Mouse (Mus musculus) left cerebral cortex, postnatal 36 days (tissue): ENCODE results near the gene Dnaic1. TPM values are rescaled to one million over a fixed set of nuclear protein-coding genes. Genes with fewer than 3 reads are reported as not detected.

Source experiments
- DNase-seq, 2 experiments: peaks; one replicate each; pipeline ENCODE4 v3.0.0; 2021 to 2022; ENCODE audit warnings: low spot score in 2 of 2, mixed read lengths in 1 of 2
- intact Hi-C: fragments of 180-260 bp; cut with DNase I; formaldehyde crosslinking; loops from one replicate; pipeline ENCODE4 v1.15.1; 2025
- total RNA-seq, 2 experiments: library from RNA; stranded (reverse); gene quantifications; 2 replicates each; pipeline ENCODE4 v1.2.3; 2021

The Dnaic1 gene
- total RNA-seq = 1 to 10 TPM; 9.4 to 10.0 TPM

GRCm38 (mm10) chr4:41569411-41569885 lies at the start of gene Dnaic1, which contains the start of gene Fam219a:
Dnaic1 (plus strand) TSS chr4:41569775.
Fam219a (minus strand) TSS chr4:41569538.
- peak; percentile 98 to 99 for DNase-seq
- intact Hi-C loops = loop anchor here (5.0 kb wide), 2 partner anchors 47 to 138 kb away; no protein-coding TSS in a partner anchor

GRCm38 (mm10) chr4:41520641-41521040 lies 48.9 kb upstream of the Dnaic1 start:
- no peak for DNase-seq
- intact Hi-C loops = loop anchor here (5.0 kb wide), 2 partner anchors 47 to 92 kb away; partner anchors contain the start of genes Dnaic1 and Fam219a

DNA sequence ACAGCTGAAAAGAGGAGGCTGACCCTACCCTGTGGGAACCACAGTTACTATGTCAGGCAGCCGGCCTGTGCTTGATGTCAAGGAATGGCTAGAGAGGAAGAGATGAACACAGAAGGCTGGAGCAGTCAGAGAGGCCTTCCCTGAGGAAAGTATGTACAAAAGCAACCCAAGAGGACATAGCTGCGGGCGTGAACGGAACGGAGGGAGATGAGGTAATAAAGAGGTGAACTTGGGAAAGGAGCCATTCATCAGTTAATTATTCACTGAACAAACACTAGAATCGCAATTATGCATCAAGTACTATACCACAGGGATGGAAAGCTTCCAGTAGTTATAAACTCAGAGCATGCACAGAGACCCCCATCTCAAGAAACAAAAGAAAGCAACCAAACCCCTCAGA lies 47.4 kb upstream of the Dnaic1 start:
- DNase-seq = no peak
- intact Hi-C loops = loop anchor here (5.0 kb wide), 2 partner anchors 45 to 90 kb away; partner anchors contain the start of genes Dnaic1 and Fam219a

GRCm38 (mm10) chr4:41522788-41523187 lies 46.8 kb upstream of the Dnaic1 start:
- DNase-seq = no peak
- intact Hi-C loops = loop anchor here (5.0 kb wide), 2 partner anchors 45 to 90 kb away; partner anchors contain the start of genes Dnaic1 and Fam219a

DNA sequence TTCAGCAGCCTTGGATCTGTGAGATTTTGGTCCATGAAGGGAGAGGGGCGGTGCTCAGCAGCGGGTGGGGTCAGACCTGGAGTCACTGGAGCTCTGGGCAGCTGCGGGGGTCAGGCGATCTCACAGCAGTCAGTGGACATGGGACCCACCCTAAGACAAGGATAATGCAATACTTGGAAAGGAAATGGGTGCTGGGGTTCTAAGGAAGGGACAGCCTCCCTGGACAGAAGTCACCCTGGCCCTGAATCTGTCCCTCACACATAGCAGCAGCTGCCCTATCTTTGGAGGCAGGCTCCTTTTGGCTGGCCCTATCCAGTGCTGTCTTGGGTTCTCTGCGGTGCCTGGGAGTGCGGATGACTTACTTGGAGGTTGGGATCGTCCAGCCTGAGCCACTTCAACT lies 45.7 kb upstream of the Dnaic1 start:
- DNase-seq = no peak
- intact Hi-C loops = loop anchor here (5.0 kb wide), 2 partner anchors 43 to 88 kb away; partner anchors contain the start of genes Dnaic1 and Fam219a

DNA sequence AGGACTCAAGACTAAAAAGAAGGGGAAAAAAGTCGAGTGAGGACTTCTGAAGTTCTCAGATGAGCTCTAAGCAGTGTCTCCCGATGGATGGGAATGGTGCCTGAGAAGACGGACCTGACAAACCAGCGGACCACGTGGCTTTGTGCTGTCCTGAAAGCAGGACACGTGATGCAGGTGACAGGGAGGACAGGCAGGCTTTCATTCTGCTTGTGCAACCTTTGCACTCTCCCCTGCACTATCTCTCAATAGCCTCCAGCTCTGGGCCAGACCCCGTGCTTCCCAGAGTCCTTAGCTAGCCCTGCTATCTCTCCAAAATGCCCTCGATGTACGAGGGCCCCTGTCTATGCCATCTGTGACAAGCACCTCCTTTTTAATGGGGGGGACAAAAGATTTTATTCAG lies 44.7 kb upstream of the Dnaic1 start:
- DNase-seq = no peak
- intact Hi-C loops = loop anchor here (5.0 kb wide), 2 partner anchors 42 to 87 kb away; partner anchors contain the start of genes Dnaic1 and Fam219a

- no peak for DNase-seq
- intact Hi-C loops = no loop called here
These were observed 43.0 kb upstream of the Dnaic1 start for GRCm38 (mm10) chr4:41526553-41526952.

GRCm38 (mm10) chr4:41527076-41527475 lies 42.5 kb upstream of the Dnaic1 start:
- DNase-seq = no peak
- intact Hi-C loops = no loop called here

DNA sequence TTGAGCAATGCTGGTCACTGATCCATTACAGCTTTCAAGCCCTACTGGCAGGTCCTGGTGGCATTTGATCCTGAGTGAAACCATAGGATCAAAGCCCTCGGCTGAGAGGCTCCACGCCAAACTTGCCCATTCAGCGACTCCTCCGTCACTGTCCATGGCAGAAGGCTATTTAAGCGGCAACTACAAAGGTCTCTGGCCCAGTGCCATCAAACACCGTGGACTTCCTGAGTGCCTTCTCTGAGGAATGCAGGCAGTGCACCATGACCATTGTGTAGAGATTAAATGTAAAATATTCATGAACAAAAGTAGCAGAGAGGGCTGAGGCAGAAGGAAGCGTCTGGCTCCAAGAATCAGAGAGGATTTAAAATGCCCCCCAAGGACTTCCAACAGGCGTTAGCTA lies 41.6 kb upstream of the Dnaic1 start:
- intact Hi-C loops = no loop called here
- no peak for DNase-seq

DNA sequence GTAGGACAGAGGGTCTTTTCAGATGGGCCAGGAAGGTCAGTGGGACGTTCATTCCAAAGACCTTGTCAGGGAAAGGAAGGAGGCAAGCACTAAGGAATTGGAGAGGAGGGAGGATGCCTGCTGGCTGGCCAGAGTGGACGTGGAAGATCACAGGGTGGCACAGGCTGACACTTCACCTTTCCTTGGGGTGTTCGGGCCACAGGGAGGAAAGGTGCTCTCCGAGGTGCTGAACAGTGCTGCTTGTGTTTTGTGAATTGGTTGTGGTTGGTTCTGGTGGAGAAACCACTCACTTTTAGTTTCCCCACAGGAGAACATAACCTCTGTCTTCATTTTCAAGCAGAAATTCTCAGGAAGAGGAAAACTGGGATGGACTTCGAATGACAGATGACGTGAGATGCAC lies 37.2 kb upstream of the Dnaic1 start:
- intact Hi-C loops = no loop called here
- no peak for DNase-seq

- intact Hi-C loops = no loop called here
- DNase-seq = no peak
These were observed 34.7 kb upstream of the Dnaic1 start for GRCm38 (mm10) chr4:41534866-41535265.

DNA sequence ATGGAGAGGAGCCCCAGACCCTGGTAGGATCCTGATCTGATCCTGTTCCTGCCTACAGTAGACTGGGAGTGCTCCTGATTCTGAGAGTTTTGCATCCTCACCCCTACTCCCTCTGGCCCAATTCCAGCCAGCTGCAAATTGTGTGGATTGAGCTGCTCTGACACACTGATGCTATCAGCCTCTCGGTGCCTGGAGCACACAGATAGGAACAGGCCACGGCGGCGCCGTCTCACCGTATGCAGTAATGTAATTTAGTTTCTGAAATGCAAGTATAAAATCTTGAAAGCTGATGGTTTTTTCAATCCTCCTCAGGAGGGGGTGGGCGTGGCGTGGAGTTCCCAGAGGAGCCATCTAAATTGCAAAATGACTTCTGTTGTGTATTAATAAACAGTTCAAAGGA lies 27.4 kb upstream of the Dnaic1 start:
- DNase-seq = no peak
- intact Hi-C loops = no loop called here

DNA sequence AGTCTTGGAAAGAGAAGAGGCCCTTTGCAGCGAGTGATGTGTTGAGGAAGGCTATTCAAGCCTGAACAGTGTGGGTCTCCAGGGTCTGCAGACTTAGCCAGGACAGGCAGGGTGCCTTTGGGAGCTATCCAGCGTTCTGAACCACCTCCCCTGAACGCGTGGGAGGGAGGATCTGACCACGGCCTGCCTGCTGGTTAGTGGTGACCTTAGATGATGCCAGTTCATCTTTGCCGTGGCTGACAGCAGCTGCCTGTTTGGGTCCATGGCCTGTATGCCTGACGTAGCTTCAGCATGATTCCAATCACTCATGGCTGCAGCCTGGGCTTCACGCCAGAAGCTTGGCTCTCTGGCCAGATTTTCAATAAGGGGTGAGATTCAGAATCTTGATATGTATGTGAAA lies 23.6 kb upstream of the Dnaic1 start:
- intact Hi-C loops = no loop called here
- DNase-seq = no peak

- no peak for DNase-seq
- intact Hi-C loops = no loop called here
These were observed 22.5 kb upstream of the Dnaic1 start for GRCm38 (mm10) chr4:41547086-41547485.

DNA sequence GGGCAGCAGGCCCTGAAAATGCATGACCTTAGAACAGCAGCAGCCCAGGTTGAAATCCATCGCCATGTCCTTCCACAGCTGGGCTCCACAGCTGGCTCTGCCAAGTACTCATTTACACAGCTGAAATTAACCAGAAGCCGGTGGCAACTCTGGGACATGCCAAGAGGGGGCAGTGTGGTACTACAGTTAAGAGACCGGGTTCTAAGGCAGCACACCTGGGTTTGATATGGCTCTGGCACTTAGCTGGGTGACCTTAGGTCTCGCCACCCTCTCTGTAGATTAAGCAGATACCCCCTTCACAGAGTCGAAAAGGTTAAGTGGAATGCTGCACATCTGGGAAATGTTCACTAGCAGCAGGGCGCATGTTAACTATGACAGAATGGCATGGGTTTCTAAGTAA lies 17.0 kb upstream of the Dnaic1 start:
- intact Hi-C loops = loop anchor here (5.0 kb wide), 2 partner anchors 100 to 155 kb away; no protein-coding TSS in a partner anchor
- peak in 1 of 2 experiments; percentile 61 for DNase-seq

DNA sequence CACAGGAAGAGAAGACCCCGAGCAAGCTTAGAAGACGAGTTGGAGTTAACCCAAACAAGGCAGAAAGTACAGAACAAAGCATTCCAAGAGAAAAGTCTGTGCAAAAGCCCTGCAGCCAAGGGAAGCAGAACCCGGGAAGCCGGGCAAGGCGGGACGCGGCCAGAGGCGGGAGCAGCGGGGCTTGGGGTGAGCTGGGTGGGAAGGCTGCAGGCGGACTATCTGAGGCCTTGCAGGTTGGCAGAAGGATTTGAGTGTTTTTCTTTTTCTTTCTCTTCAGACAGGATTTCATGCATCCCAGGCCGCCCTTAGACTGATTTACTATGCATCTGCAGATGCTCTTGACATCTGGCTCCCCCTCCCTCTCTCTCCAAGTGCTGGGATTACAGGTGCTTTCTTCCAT lies 16.5 kb upstream of the Dnaic1 start:
- no peak for DNase-seq
- intact Hi-C loops = loop anchor here (1.0 to 5.0 kb wide), 3 partner anchors 60 to 154 kb away; no protein-coding TSS in a partner anchor

GRCm38 (mm10) chr4:41554994-41555663 lies 14.4 kb upstream of the Dnaic1 start:
- no peak for DNase-seq
- intact Hi-C loops = loop anchor here (5.0 kb wide), 2 partner anchors 97 to 152 kb away; no protein-coding TSS in a partner anchor

GRCm38 (mm10) chr4:41556311-41556953 lies 13.1 kb upstream of the Dnaic1 start:
- DNase-seq = no peak
- intact Hi-C loops = no loop called here

GRCm38 (mm10) chr4:41557092-41557491 lies 12.5 kb upstream of the Dnaic1 start:
- intact Hi-C loops = no loop called here
- DNase-seq = no peak

- DNase-seq = no peak
- intact Hi-C loops = no loop called here
These were observed 6.3 kb upstream of the Dnaic1 start for GRCm38 (mm10) chr4:41563297-41563696.
